Comparison of ENCODE assay signal across 17 mouse cellular contexts in the genomic region with DNA sequence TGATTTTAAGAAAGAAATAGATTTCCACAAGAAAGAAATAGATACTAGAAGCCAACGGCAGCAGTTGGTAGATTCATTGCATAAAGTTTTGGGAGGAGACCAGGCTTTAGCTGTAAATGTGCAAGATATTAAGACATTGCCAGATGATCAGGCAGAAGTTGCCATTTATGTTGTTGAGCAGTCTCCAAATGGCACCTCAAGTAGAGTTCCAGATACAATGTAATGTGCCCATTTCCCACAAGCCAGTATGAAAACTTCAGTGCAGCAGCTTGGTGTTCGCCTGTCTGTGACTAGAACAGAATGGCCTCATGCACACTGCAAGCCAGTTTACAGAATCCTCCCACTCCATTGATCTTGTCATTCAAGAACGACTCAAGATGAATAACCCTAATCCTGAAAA. TPM values are rescaled to one million over a fixed set of nuclear protein-coding genes. Genes with fewer than 3 reads are reported as not detected.
"Had no signal": no experiment of that assay in that cellular context is flagged by ENCODE, and none has a peak within 500 bp of the region (broad histone marks: within the 10 kb centered on the region; RNA-seq: fewer than 3 reads in every experiment).

No protein-coding gene starts in this region.

- DNase-seq: kidney, adult 9 months; kidney, postnatal 36 days; liver; liver, embryonic 13.5 days; liver, postnatal 0 days; lung, postnatal 14 days; thymus, adult 2 months; thymus, postnatal 25 days had no signal

- H3K4me1 ChIP-seq: limb, embryonic 12.5 days; liver, embryonic 13.5 days; lung, embryonic 15.5 days; megakaryocyte, embryonic 14.5 days; midbrain, embryonic 15.5 days; neural tube, embryonic 12.5 days had no signal

- H3K4me3 ChIP-seq: limb, embryonic 12.5 days; liver, embryonic 13.5 days; lung, embryonic 15.5 days; megakaryocyte, embryonic 14.5 days; midbrain, embryonic 15.5 days; neural tube, embryonic 12.5 days had no signal

- H3K9ac ChIP-seq: limb, embryonic 12.5 days; liver, embryonic 13.5 days; liver, postnatal 0 days; lung, embryonic 15.5 days; midbrain, embryonic 15.5 days; neural tube, embryonic 12.5 days had no signal

- H3K27ac ChIP-seq: kidney, postnatal 0 days; limb, embryonic 12.5 days; liver, embryonic 13.5 days; lung, embryonic 15.5 days; macrophage; midbrain, embryonic 15.5 days; neural tube, embryonic 12.5 days had no signal

- H3K36me3 ChIP-seq: limb, embryonic 12.5 days; liver, embryonic 13.5 days; lung, embryonic 15.5 days; midbrain, embryonic 15.5 days; neural tube, embryonic 12.5 days had no signal

- H3K9me3 ChIP-seq: limb, embryonic 12.5 days; liver, embryonic 13.5 days; lung, embryonic 15.5 days; midbrain, embryonic 15.5 days; neural tube, embryonic 12.5 days had no signal

- H3K4me2 ChIP-seq: limb, embryonic 12.5 days; liver, embryonic 13.5 days; lung, embryonic 15.5 days; midbrain, embryonic 11.5 days; midbrain, embryonic 15.5 days; neural tube, embryonic 12.5 days had no signal

- ATAC-seq: liver, postnatal 0 days; midbrain, embryonic 15.5 days had no signal

- H3K27me3 ChIP-seq: limb, embryonic 12.5 days; liver, embryonic 13.5 days; lung, embryonic 15.5 days; megakaryocyte, embryonic 14.5 days; midbrain, embryonic 15.5 days; neural tube, embryonic 12.5 days had no signal

RNA-seq across cellular contexts. Expression of a gene that starts 39.8 kb away (rescaled TPM):
- total RNA-seq: monocyte, adult 5-6 weeks had no signal
- polyA plus RNA-seq: macrophage had no signal
